Mouse (Mus musculus) kidney, adult 2 months (tissue): ENCODE measurements around the gene B3gntl1.

Experiments
- CTCF ChIP-seq: fragments of 200-500 bp; conservative IDR thresholded peaks from 2 replicates; pipeline ENCODE4 v1.5.1; 2011; ENCODE audit warnings: low read depth, mild to moderate bottlenecking, control low read depth, low read length, moderate library complexity, mixed read lengths; ENCODE audit not compliant: insufficient read depth, insufficient read length
- POLR2A ChIP-seq: fragments of 200-500 bp; IDR thresholded peaks from one replicate; pipeline ENCODE4 v1.6.1; 2011; ENCODE audit warnings: low read depth, low read length, control low read depth

- no peak for TF ChIP-seq CTCF
- no peak for TF ChIP-seq POLR2A
Measured at GRCm38 (mm10) chr11:121686091-121686490, 13.1 kb upstream of the B3gntl1 start.
